Mouse (Mus musculus): ENCODE measurements around the gene Nphp4. TPM values are rescaled to one million over a fixed set of nuclear protein-coding genes. Genes with fewer than 3 reads are reported as not detected.

Nphp4 gene
- polyA plus RNA-seq, 1 experiment from 2014 or later = 9.9 TPM

DNA sequence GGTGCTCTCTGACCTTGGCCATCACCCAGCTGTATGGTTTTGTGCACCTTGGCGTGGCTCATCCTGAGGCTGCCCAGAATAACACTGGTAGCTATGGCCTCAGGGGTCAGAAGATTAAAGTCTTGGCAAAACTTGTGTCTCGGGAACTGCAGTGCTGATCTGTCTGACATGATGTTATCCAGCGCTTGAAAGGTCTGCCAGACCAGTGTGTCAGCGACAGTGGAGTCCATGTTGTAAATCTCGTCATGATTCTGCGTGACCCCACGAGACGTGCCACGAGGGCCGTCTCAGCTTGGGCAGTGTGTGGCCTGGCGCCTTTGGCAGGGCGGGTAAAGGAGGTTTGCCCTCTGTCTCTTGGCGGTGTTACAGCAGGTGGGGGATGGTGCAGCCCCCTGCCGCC is 13.8 kb downstream of the Nphp4 start:
- H3K27me3 ChIP-seq (ENCODE audit: insufficient read depth, poor library complexity, severe bottlenecking) = no peaks in the 10 kb centered on the region
- no peak for DNase-seq (ENCODE audit: low spot score)
- 92% methylated on average over 14 of the region's 14 CpGs for WGBS
- H3K9me3 ChIP-seq = no peaks in the 10 kb centered on the region
- peaks cover 35% of the 10 kb centered on the region for H3K36me3 ChIP-seq
- H3K4me1 ChIP-seq (replicated peaks) = no peaks in the 10 kb centered on the region
- no peak overlapping the region for H3K4me3 ChIP-seq
- H3K27ac ChIP-seq = no peak overlapping the region

DNA sequence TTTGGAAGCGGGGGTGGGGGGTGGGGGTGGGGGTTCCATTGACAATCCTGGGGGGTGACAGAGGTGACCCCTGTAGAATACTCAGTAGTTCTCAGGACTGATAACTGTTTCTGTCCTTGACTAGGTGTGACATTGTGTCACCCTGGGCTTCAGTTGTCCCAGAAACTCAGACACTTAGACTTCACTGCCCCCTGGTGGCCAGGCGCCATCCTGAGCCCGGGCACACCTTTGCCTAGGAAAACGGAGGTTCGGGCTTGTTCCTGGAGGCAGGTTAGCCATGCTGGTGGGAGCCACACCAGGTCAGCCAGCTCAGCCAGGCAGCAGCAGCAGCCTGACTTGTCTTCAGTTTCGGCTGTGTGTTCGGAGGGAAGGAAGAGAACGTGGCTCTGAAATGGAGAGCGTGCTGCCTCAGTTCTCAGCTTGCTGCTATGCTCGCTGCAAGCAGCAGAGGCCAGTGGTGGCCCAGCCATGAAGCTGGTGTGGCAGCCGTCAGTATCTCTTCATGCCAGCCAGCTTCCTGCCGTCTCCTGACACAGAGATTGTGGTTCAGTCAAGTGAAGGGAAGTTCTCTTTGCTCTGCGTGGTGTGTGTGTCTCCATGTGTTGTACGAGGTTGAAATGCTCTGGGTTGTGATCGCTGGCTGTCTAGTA is 14.9 kb downstream of the Nphp4 start:
- DNase-seq (ENCODE audit: low spot score) = peak; percentile 69
- Histone ChIP-seq H3K36me3 (peaks cover 35% of the 10 kb centered on the region), H3K4me1 (replicated peaks) (no peaks in the 10 kb centered on the region), H3K4me3 (no peak overlapping the region), H3K27me3 (ENCODE audit: insufficient read depth, poor library complexity, severe bottlenecking) (no peaks in the 10 kb centered on the region), H3K9me3 (no peaks in the 10 kb centered on the region), H3K27ac (no peak overlapping the region)
- 50% methylated on average over 15 of the region's 15 CpGs for WGBS

DNA sequence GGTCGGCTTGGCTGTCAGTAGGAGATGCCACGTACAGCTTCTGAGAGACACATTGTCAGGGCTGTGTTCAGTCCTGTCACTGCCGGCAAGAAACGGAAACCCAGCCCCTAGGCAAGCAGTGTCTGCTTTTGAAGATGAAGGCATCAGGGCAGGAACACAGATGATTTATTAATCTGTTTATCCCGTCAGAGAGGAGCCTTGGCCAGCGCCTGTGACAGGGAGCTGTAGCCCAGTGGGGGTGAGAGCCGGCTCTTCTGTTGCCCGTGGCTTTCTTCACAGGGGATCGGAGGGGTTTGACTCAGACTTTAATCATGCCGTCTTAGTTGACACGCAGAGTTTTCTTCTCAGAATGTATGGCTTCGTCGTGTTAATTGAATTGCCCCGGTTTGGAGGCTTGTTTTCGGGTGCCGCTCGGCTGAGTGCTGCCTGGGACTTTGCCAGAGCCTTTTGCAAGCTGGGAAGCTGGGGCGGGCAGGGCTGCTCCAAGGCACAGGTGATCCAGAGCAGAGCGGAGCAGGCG is 17.9 kb downstream of the Nphp4 start:
- Histone ChIP-seq H3K9me3 (peaks cover 4% of the 10 kb centered on the region; the same call in 1 of the 2 replicates), H3K4me3 (no peak overlapping the region), H3K27ac (no peak overlapping the region), H3K4me1 (replicated peaks) (no peaks in the 10 kb centered on the region), H3K36me3 (peaks cover 36% of the 10 kb centered on the region), H3K27me3 (ENCODE audit: insufficient read depth, poor library complexity, severe bottlenecking) (no peaks in the 10 kb centered on the region)
- DNase-seq (ENCODE audit: low spot score) = no peak
- WGBS = 54% methylated on average over 20 of the region's 20 CpGs

DNA sequence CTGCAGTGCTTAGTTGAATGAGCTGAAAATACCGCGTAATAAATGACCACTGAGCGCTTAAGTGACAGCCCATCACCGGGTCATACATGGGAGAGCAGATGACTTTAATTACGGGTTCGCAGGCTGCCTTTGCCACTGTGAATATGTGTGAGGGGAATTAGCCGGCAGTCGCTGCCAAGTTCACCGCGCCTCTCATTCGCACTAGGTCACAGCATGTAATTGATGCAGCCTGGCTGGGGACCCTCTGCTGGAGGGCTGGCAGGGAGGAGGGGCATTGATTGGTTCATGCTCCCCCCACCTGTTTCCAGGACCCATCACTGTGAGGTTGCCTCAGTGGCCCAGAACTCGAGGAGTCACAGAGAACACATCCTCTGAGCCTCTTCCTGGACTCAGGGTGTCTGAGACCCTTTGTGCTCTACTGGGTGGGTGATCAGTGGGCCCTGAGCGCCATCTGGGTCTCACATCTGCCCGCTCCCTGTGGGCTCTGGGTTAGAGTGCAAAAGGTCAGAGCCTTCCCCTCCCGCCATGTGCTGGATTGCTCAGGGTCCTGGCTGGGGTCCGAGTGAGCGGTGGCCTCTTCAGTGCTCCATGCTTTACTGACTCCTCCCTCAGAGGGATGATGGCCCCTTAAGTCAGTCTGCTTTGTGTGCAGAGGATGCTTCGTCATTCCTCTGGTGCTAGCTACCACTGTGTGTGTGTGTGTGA is 35.9 kb downstream of the Nphp4 start:
- Histone ChIP-seq H3K27me3 (ENCODE audit: insufficient read depth, poor library complexity, severe bottlenecking) (no peaks in the 10 kb centered on the region), H3K36me3 (peaks cover 34% of the 10 kb centered on the region), H3K4me1 (replicated peaks) (peaks cover 21% of the 10 kb centered on the region), H3K27ac (peak overlapping the region; percentile 72), H3K4me3 (no peak overlapping the region), H3K9me3 (peaks cover 8% of the 10 kb centered on the region; the same call in 1 of the 2 replicates)
- DNase-seq (ENCODE audit: low spot score) = peak; percentile 43
- WGBS = 55% methylated on average over 18 of the region's 18 CpGs

DNA sequence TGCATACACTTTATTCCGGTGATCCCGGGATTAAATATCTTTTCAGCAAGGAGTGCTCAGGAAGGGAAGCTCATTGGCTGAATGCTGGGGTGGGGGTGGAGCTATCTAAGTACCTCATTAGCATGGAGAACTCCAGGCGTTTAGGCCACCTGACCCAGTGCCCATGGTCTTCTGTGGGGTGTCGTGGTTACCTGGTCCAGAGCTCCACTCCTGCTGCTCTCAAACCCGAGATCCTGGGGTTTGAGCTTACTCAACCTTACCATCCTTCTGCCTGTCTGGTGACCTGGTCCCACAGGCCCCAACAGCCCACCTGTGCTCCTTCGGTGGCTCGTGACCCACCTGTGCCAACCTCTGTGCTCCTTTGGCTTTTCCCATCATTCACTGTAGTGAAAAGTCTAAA is 38.4 kb downstream of the Nphp4 start:
- H3K4me1 ChIP-seq (replicated peaks) = peaks cover 21% of the 10 kb centered on the region
- DNase-seq (ENCODE audit: low spot score) = no peak
- H3K36me3 ChIP-seq = peaks cover 9% of the 10 kb centered on the region
- WGBS = 85% methylated on average over 7 of the region's 7 CpGs
- peaks cover 4% of the 10 kb centered on the region; the same call in 1 of the 2 replicates for H3K9me3 ChIP-seq
- H3K27ac ChIP-seq = no peak overlapping the region
- H3K4me3 ChIP-seq = no peak overlapping the region
- H3K27me3 ChIP-seq (ENCODE audit: insufficient read depth, poor library complexity, severe bottlenecking) = no peaks in the 10 kb centered on the region

DNA sequence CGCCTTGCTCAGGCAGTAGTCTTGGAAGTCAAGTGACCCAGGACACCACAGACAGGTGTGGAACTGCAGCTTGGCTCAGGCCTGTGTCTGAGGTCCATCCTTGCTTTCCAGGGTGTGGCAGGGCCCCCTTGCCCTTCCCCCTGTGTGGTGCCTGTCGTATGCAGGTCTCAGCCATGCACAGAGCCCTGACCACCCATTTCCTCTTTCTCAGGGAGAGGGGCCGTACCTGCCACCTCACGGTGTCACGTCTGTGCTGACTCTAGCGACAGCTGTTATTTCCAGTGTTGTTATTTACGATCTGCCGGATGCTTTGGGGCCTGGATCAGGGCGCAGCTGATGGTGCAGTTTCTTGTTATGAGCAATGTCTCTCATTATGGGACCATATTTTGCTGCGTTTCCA is 42.6 kb downstream of the Nphp4 start:
- no peak overlapping the region for H3K4me3 ChIP-seq

DNA sequence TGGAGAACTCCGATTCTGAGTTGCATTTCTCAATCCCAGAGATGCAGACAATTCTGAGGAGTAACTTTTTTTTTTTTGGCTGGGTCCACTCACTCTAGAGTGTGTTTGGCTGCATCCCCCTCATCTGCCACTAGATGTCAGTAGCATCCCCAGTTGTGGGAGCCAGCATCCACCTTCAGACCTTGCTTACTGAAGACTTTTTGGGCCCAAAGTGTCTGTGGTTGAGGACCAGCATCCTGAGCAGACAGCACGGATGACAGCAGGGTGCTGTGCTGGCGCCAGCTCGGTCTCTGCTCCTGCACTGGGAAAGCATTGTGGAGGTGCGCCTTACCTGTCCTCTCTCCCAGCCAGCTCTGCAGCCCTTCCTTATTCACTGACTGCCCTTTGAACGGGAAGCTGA is 43.6 kb downstream of the Nphp4 start:
- no peak overlapping the region for H3K4me3 ChIP-seq
- H3K9me3 ChIP-seq = no peaks in the 10 kb centered on the region
- 38% methylated on average over 6 of the region's 6 CpGs for WGBS
- peaks cover 19% of the 10 kb centered on the region for H3K36me3 ChIP-seq
- DNase-seq (ENCODE audit: low spot score) = peak; percentile 68
- no peak overlapping the region for H3K27ac ChIP-seq
- 0 out of 2 replicates have a peak, but pooled peaks cover 3% of the 10 kb centered on the region for H3K4me1 ChIP-seq (replicated peaks)
- H3K27me3 ChIP-seq (ENCODE audit: insufficient read depth, poor library complexity, severe bottlenecking) = no peaks in the 10 kb centered on the region

More for the DNA sequence above, 42.6 kb downstream of the Nphp4 start:
- 85% methylated on average over 10 of the region's 10 CpGs for WGBS
- Histone ChIP-seq H3K27me3 (ENCODE audit: insufficient read depth, poor library complexity, severe bottlenecking) (no peaks in the 10 kb centered on the region), H3K4me1 (replicated peaks) (0 out of 2 replicates have a peak, but pooled peaks cover 3% of the 10 kb centered on the region), H3K36me3 (peaks cover 10% of the 10 kb centered on the region), H3K9me3 (no peaks in the 10 kb centered on the region), H3K27ac (no peak overlapping the region)
- no peak for DNase-seq (ENCODE audit: low spot score)

DNA sequence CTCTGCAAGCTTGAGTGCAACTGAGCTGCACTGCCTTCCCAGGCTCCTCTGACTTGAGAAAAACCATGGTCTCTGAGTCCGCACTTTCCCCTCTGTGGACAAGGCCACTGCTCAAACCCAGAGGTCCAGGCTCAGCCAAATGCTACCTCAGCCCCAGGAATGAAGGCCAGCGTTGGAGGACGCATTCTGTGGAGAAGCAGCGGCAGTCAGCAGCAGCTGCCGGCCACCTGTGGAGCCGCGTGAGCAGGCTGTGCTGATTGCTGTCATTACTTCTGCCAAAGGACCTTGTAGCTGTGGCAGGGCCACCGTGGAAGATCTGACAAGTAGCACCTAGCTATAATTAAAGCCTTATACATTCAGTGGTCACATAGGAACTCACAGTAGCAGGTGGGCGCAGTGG is 56.4 kb downstream of the Nphp4 start:
- no peaks in the 10 kb centered on the region for H3K36me3 ChIP-seq
- H3K27ac ChIP-seq = no peak overlapping the region
- no peaks in the 10 kb centered on the region for H3K9me3 ChIP-seq
- 62% methylated on average over 9 of the region's 9 CpGs for WGBS
- H3K4me3 ChIP-seq = no peak overlapping the region
- peaks cover 55% of the 10 kb centered on the region for H3K4me1 ChIP-seq (replicated peaks)
- no peaks in the 10 kb centered on the region for H3K27me3 ChIP-seq (ENCODE audit: insufficient read depth, poor library complexity, severe bottlenecking)
- DNase-seq (ENCODE audit: low spot score) = no peak

DNA sequence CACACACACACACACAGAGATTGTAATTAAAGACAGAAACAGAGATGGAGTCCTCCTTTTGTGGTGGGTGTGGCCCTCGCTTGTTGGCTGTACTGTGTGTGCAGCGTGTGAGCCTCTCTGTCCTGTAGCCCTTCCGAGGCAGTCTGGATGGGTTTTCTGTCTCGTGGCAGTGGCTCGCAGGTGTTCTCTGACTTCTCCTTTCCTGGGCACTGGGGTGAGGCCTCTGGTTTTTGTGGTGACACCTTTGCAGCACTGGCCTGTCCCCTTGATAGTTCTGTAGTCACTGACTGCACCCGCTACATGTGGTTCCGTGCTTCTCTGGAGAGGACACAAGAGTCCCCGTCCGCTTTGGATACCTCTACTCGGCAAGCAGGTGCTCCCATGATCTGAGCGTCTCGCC is 63.2 kb downstream of the Nphp4 start:
- peaks cover 40% of the 10 kb centered on the region for H3K4me1 ChIP-seq (replicated peaks)
- DNase-seq (ENCODE audit: low spot score) = no peak
- WGBS = 89% methylated on average over 12 of the region's 12 CpGs
- peaks cover 5% of the 10 kb centered on the region for H3K9me3 ChIP-seq
- H3K4me3 ChIP-seq = no peak overlapping the region
- H3K27ac ChIP-seq = no peak overlapping the region; the same call in 1 of the 2 replicates
- H3K27me3 ChIP-seq (ENCODE audit: insufficient read depth, poor library complexity, severe bottlenecking) = no peaks in the 10 kb centered on the region
- H3K36me3 ChIP-seq = peaks cover 45% of the 10 kb centered on the region

DNA sequence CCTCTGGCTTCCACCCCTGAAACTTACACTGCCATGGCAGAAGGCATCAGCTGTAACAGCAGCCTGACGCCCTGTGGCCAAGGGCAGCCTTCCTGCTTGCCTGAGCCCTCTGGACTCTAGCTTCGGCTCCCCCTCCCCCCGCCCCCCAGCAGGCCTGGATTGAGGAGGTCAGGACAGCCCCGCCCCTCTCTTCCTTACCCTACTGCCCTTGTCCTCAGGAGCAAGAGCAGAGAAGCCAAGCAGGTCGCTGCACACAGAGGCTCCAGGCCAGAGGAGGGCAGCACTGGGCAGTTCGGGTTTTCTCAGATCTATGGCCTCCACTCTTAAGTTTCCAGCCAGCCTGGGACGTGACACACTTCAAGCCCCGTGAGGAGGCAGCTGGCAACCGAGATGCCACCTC is 64.7 kb downstream of the Nphp4 start:
- H3K36me3 ChIP-seq = peaks cover 57% of the 10 kb centered on the region
- H3K9me3 ChIP-seq = peaks cover 11% of the 10 kb centered on the region
- 0 out of 2 replicates have a peak overlapping the region, but pooled peaks have one; percentile 31 for H3K27ac ChIP-seq
- H3K4me3 ChIP-seq = no peak overlapping the region
- peaks cover 32% of the 10 kb centered on the region for H3K4me1 ChIP-seq (replicated peaks)
- H3K27me3 ChIP-seq (ENCODE audit: insufficient read depth, poor library complexity, severe bottlenecking) = no peaks in the 10 kb centered on the region
- DNase-seq (ENCODE audit: low spot score) = peak; percentile 79
- WGBS = 23% methylated on average over 9 of the region's 9 CpGs

DNA sequence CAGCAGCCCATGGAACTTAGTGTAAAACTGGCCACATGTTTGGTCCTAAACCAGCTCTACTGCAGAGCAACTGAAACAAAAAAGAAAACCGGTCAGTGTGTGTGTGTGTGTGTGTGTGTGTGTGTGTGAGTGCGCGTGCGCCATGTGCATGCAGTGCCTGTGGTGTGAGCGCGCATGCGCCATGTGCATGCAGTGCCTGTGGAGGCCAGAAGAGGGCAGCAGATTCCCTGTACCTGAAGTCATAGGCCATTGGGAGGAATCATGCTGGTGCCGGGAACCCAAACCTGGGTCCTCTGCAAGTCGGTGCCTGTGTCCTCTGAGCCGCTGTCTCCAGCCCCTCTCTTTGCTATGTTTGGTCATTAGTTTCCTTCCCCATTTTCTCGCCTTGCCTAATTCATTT is 65.9 kb downstream of the Nphp4 start:
- H3K27me3 ChIP-seq (ENCODE audit: insufficient read depth, poor library complexity, severe bottlenecking) = no peaks in the 10 kb centered on the region
- no peak overlapping the region for H3K27ac ChIP-seq
- H3K9me3 ChIP-seq = peaks cover 11% of the 10 kb centered on the region
- peaks cover 57% of the 10 kb centered on the region for H3K36me3 ChIP-seq
- WGBS = 96% methylated on average over 11 of the region's 11 CpGs
- no peak for DNase-seq (ENCODE audit: low spot score)
- H3K4me1 ChIP-seq (replicated peaks) = peaks cover 40% of the 10 kb centered on the region
- no peak overlapping the region for H3K4me3 ChIP-seq

DNA sequence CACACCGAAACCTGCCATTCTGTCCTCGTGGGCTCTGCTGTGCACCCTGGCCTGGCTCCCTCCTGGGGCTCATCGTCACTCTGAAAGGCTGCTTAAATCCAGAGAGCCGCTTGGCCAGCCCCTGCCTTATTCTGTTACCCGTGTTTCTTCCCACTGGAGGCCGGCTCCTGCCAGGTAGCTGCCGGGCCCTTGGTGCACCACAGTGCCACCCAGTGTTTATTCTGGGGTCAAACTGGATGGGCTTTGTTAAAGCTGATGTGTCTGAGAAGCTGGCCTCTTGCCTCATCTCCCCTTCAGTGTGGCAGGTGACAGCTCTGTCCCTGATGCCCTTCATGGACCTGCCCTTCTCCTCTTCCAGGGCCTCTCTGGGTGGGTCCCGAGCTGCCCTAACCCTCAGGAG is 70.0 kb downstream of the Nphp4 start:
- no peak for DNase-seq (ENCODE audit: low spot score)
- Histone ChIP-seq H3K4me1 (replicated peaks) (peaks cover 41% of the 10 kb centered on the region), H3K27ac (peak overlapping the region; percentile 54), H3K4me3 (no peak overlapping the region), H3K27me3 (ENCODE audit: insufficient read depth, poor library complexity, severe bottlenecking) (no peaks in the 10 kb centered on the region), H3K36me3 (peaks cover 49% of the 10 kb centered on the region), H3K9me3 (peaks cover 16% of the 10 kb centered on the region)
- 62% methylated on average over 8 of the region's 8 CpGs for WGBS

Measured in hindbrain, embryonic 10.5 days (tissue).